Mouse (Mus musculus) 3T3-L1 (cell line): ENCODE measurements around the gene Rassf1.

Source experiments
- DNase-seq: peaks from one replicate; pipeline ENCODE4 v3.0.0-alpha.2; 2015; ENCODE audit warnings: low read depth, low spot score

Rassf1 gene

DNA sequence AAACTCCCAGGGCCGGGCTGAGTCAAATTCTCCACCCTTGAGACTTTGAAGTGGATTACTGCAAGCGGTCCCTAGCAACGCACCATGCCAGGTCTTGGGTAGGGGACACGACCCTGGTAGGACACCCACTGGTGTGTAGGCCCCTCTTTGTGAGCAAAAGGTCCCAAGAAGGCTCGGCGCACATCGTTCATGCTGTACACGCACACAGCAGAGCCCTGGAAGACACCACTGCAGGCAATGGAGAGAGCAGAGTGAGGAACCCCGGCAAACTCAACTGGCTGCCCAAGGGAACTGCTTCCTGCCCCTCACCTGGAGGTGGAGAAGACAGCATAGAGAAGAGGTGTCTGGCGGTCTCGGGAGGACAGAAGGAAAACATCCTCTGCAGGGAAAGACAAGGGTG, 49.9 kb downstream of the Rassf1 start:
- DNase-seq, result no peak

DNA sequence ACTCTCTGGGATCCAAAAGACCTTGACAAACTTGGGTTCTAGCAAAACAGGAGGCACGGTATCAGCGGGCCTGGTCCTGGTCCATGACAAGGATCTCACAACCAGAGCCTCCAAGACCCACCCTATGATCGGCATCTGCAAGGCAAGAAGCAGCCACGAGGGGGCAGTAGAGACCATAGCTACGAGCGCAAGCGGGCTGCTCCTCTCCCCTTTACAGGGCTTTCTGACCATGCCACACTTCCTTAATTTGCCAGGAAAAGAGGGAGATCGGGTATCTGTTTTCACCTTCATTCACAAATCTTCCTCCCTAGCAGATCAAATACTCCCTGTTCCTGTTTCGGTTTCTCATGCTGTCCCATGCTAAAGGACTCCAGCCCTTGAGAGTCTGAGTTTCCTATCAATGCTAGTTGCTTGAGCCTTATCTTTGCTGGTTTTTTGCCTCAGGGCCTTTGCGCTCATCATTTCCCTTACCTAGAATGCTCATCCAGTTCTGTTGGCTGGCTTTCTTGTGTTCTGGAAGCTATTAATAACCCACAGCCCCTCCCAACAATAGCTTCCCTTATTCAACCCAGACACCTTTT, 50.8 kb downstream of the Rassf1 start:
- DNase-seq, result peak; percentile 93

- no peak for DNase-seq
These were observed 51.9 kb downstream of the Rassf1 start for GRCm38 (mm10) chr9:107603251-107603650.

DNA sequence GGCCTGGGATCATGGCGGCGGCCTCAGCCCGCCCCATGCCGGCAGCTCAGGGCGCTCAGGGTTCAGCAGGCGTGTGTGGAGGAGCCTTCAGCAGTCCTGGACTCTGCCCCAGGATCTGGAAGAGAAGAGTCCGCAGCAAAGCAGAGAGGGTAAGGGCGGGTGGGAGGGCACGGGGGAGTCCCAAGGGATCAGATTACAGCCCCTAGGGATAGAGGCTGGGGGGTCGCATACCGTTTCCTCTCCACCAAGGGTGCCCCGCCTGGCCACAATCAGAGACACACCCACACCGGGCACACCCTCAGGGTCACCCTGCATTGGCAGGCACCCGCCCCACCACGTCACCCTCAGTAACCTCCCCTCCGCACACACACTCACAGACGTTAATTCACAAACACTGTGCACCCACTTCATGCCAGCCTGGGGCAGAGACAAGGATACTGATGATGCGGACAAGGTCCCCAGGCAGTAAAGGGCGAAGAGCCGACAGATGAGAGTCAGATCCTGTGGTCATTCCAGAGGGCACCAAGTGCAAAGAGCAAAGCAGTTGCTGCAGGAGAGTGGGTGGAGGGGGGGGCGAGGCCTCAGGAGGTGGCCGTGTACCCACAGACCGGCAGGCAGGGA, 53.8 kb downstream of the Rassf1 start:
- no peak for DNase-seq

GRCm38 (mm10) chr9:107606591-107606990, 55.2 kb downstream of the Rassf1 start:
- no peak for DNase-seq

GRCm38 (mm10) chr9:107607036-107607435, 55.7 kb downstream of the Rassf1 start:
- no peak for DNase-seq

- no peak for DNase-seq
These were observed 56.4 kb downstream of the Rassf1 start for GRCm38 (mm10) chr9:107607653-107608245.

GRCm38 (mm10) chr9:107608741-107609432, 57.5 kb downstream of the Rassf1 start, which contains the start of gene Sema3b:
Sema3b (minus strand) TSS chr9:107609229.
- DNase-seq, result no peak

- DNase-seq, result no peak
These were observed 58.1 kb downstream of the Rassf1 start for GRCm38 (mm10) chr9:107609433-107609830.

DNA sequence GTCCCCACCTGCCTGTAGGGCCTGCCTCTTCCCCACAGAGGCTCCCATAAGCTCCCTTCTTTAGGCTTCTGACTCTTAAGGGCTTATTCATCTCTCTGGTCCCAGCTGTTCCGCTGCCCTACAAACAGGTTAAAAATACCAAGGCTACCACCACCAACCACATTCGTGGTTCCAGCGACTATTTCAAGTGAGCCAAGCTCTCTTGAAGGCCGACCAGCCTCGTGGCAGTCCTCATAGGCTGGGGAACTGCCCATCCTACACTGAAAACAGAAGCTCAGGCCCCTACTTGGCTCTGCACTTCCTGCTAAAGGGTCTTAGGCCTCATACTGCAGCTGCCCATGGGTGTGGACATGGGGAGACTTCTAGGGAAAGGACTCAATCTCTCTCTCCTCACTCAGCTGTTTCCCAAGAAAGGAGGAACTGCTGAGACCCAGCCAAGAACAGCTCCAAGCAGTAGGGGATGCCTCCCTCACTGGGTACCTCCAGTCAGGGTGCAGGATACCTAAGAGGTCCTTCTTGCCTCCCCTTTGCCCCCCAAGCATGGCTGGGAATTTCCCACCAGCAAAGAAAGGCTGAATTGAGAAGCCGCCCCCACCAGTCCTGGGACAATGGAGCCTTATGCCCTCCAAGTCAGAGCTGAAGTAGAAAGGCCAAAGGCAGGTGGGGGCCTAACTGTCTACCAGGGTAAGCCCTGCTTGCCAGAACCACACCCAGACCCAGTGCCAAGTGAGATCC, 60.3 kb downstream of the Rassf1 start:
- no peak for DNase-seq
